17 mouse cellular contexts compared by ENCODE assay signal in genomic region chr7:49330181-49330580, GRCm38 (mm10).
A peak's percentile ranks its signal among the peaks of the same experiment; 100 is the strongest.
DNase-seq lines count a peak whose midpoint lies in the region; ATAC-seq and TF ChIP-seq lines count a peak whose summit lies in the region.
"Had no signal": no experiment of that assay in that cellular context is flagged by ENCODE, and none has a peak within 500 bp of the region (broad histone marks: within the 10 kb centered on the region; RNA-seq: fewer than 3 reads in every experiment).

No protein-coding gene starts in this region.

- TF ChIP-seq RAD21 in MEL (IDR thresholded peaks at IDR 0.05; ENCODE audit: low read depth, low read length) = no peak

- H3K4me2 ChIP-seq in forebrain, embryonic 12.5 days = no peak overlapping the region
- no peak overlapping the region for H3K4me2 ChIP-seq in limb, embryonic 15.5 days
- H3K4me2 ChIP-seq in embryonic facial prominence, embryonic 12.5 days (replicated peaks) = no peak overlapping the region
- H3K4me2 ChIP-seq: forebrain, embryonic 15.5 days; kidney, embryonic 15.5 days; liver, embryonic 13.5 days; neural tube, embryonic 13.5 days had no signal

- H3K27ac ChIP-seq in forebrain, embryonic 10.5 days = peak overlapping the region; percentile 42; the same call in 1 of the 2 replicates
- H3K27ac ChIP-seq in forebrain, embryonic 12.5 days = no peak overlapping the region
- H3K27ac ChIP-seq in limb, embryonic 15.5 days = peak overlapping the region; percentile 55; the same call in 1 of the 2 replicates
- no peak overlapping the region for H3K27ac ChIP-seq in limb, embryonic 10.5 days
- H3K27ac ChIP-seq in MEL (ENCODE audit: control insufficient read depth, low read depth, low read length) = no peak overlapping the region
- H3K27ac ChIP-seq in embryonic facial prominence, embryonic 12.5 days = peak overlapping the region; percentile 32; the same call in 1 of the 2 replicates
- H3K27ac ChIP-seq: forebrain, embryonic 15.5 days; kidney, embryonic 15.5 days; liver, embryonic 13.5 days; neural tube, embryonic 13.5 days had no signal

- no peaks in the 10 kb centered on the region for H3K36me3 ChIP-seq in forebrain, embryonic 10.5 days (replicated peaks)
- H3K36me3 ChIP-seq in forebrain, embryonic 12.5 days (replicated peaks) = no peaks in the 10 kb centered on the region
- H3K36me3 ChIP-seq in limb, embryonic 15.5 days = no peaks in the 10 kb centered on the region
- no peaks in the 10 kb centered on the region for H3K36me3 ChIP-seq in limb, embryonic 10.5 days
- peaks cover 0 to 18% of the 10 kb centered on the region in 2 experiments; a peak in 2 of 4 replicates for H3K36me3 ChIP-seq in MEL (ENCODE audit: control insufficient read depth in 1 of 2, insufficient read depth in 2 of 2, low read length in 2 of 2)
- H3K36me3 ChIP-seq in embryonic facial prominence, embryonic 12.5 days = no peaks in the 10 kb centered on the region
- H3K36me3 ChIP-seq: forebrain, embryonic 15.5 days; kidney, embryonic 15.5 days; liver, embryonic 13.5 days; neural tube, embryonic 13.5 days had no signal

- ATAC-seq in forebrain, embryonic 12.5 days (ENCODE audit: low FRiP score) = no peak
- ATAC-seq in limb, embryonic 15.5 days (ENCODE audit: insufficient number of reproducible peaks, low FRiP score, low TSS enrichment, low read depth) = no peak
- no peak for ATAC-seq in embryonic facial prominence, embryonic 12.5 days (ENCODE audit: insufficient number of reproducible peaks, insufficient read depth, low FRiP score, low TSS enrichment)
- ATAC-seq: forebrain, embryonic 15.5 days; intestine, embryonic 16.5 days; lung, postnatal 0 days; Patski had no signal

- H3K27me3 ChIP-seq in forebrain, embryonic 10.5 days (ENCODE audit: poor library complexity, severe bottlenecking) = peaks cover 9% of the 10 kb centered on the region; the same call in 1 of the 2 replicates
- no peaks in the 10 kb centered on the region for H3K27me3 ChIP-seq in forebrain, embryonic 12.5 days
- no peaks in the 10 kb centered on the region for H3K27me3 ChIP-seq in limb, embryonic 15.5 days
- H3K27me3 ChIP-seq in limb, embryonic 10.5 days (ENCODE audit: low read depth, poor library complexity, severe bottlenecking) = no peaks in the 10 kb centered on the region
- no peaks in the 10 kb centered on the region for H3K27me3 ChIP-seq in MEL (ENCODE audit: control insufficient read depth in 1 of 2, insufficient read depth in 2 of 2, low read length in 2 of 2)
- 0 out of 2 replicates have a peak, but pooled peaks cover 2% of the 10 kb centered on the region for H3K27me3 ChIP-seq in embryonic facial prominence, embryonic 12.5 days
- H3K27me3 ChIP-seq: forebrain, embryonic 15.5 days; kidney, embryonic 15.5 days; liver, embryonic 13.5 days; neural tube, embryonic 13.5 days; Patski had no signal

- no peaks in the 10 kb centered on the region for H3K9me3 ChIP-seq in forebrain, embryonic 10.5 days
- no peaks in the 10 kb centered on the region for H3K9me3 ChIP-seq in forebrain, embryonic 12.5 days
- no peaks in the 10 kb centered on the region for H3K9me3 ChIP-seq in limb, embryonic 15.5 days
- H3K9me3 ChIP-seq in limb, embryonic 10.5 days (replicated peaks) = no peaks in the 10 kb centered on the region
- no peaks in the 10 kb centered on the region for H3K9me3 ChIP-seq in MEL (replicated peaks; ENCODE audit: insufficient read depth, low read length)
- no peaks in the 10 kb centered on the region for H3K9me3 ChIP-seq in embryonic facial prominence, embryonic 12.5 days
- H3K9me3 ChIP-seq: forebrain, embryonic 15.5 days; kidney, embryonic 15.5 days; liver, embryonic 13.5 days; neural tube, embryonic 13.5 days had no signal

- H3K4me3 ChIP-seq in forebrain, embryonic 10.5 days = no peak overlapping the region
- no peak overlapping the region for H3K4me3 ChIP-seq in forebrain, embryonic 12.5 days (replicated peaks)
- no peak overlapping the region for H3K4me3 ChIP-seq in limb, embryonic 15.5 days
- H3K4me3 ChIP-seq in limb, embryonic 10.5 days = no peak overlapping the region
- no peak overlapping the region for H3K4me3 ChIP-seq in MEL (ENCODE audit: control insufficient read depth in 1 of 2, insufficient read depth in 1 of 2, low read depth in 2 of 2, low read length in 2 of 2)
- no peak overlapping the region for H3K4me3 ChIP-seq in embryonic facial prominence, embryonic 12.5 days
- H3K4me3 ChIP-seq: forebrain, embryonic 15.5 days; kidney, embryonic 15.5 days; liver, embryonic 13.5 days; neural tube, embryonic 13.5 days had no signal

- no peak for TF ChIP-seq POLR2A in MEL (IDR thresholded peaks at IDR 0.05; ENCODE audit: control insufficient read depth in 1 of 2, insufficient read depth in 1 of 2, low read depth in 1 of 2, low read length in 2 of 2, poor library complexity in 1 of 2)

- DNase-seq in forebrain, embryonic 10.5 days (ENCODE audit: extremely low spot score, low spot score) = no peak
- no peak for DNase-seq in limb, embryonic 10.5 days (ENCODE audit: low spot score)
- peak; percentile 38 for DNase-seq in MEL (ENCODE audit: low read depth, low spot score)
- no peak for DNase-seq in thymus, postnatal 25 days
- DNase-seq in gastrocnemius, adult 8-10 months (ENCODE audit: low spot score in 2 of 2) = no peak
- DNase-seq: liver, embryonic 13.5 days; right cerebral cortex, postnatal 25 days; thymus, postnatal 4 days had no signal

- peaks cover 31% of the 10 kb centered on the region for H3K4me1 ChIP-seq in forebrain, embryonic 10.5 days
- peaks cover 22% of the 10 kb centered on the region for H3K4me1 ChIP-seq in forebrain, embryonic 12.5 days
- peaks cover 32% of the 10 kb centered on the region for H3K4me1 ChIP-seq in limb, embryonic 15.5 days
- 0 out of 2 replicates have a peak, but pooled peaks cover 10% of the 10 kb centered on the region for H3K4me1 ChIP-seq in limb, embryonic 10.5 days
- peaks cover 14 to 29% of the 10 kb centered on the region in 2 experiments for H3K4me1 ChIP-seq in MEL (ENCODE audit: control insufficient read depth in 1 of 2, insufficient read depth in 2 of 2, low read length in 2 of 2)
- peaks cover 24% of the 10 kb centered on the region; the same call in 1 of the 2 replicates for H3K4me1 ChIP-seq in embryonic facial prominence, embryonic 12.5 days

- no peak; a peak in 1 of 4 replicates for TF ChIP-seq EP300 in MEL (IDR thresholded peaks at IDR 0.05; ENCODE audit: low read depth in 1 of 2, low read length in 2 of 2)

- no peaks in the 10 kb centered on the region for H3K79me2 ChIP-seq in MEL (ENCODE audit: control insufficient read depth, insufficient read depth, low read length, poor library complexity)

- no peak for TF ChIP-seq CTCF in MEL (IDR thresholded peaks at IDR 0.05 in 2 of 3, conservative IDR thresholded peaks at IDR 0.05 in 1 of 3; ENCODE audit: control insufficient read depth in 1 of 3, insufficient read depth in 1 of 3, low read depth in 2 of 3, low read length in 3 of 3, poor library complexity in 1 of 3, severe bottlenecking in 1 of 3)

- no peak overlapping the region for H3K9ac ChIP-seq in forebrain, embryonic 12.5 days
- H3K9ac ChIP-seq in limb, embryonic 15.5 days = no peak overlapping the region
- no peak overlapping the region for H3K9ac ChIP-seq in MEL (ENCODE audit: control insufficient read depth, low read depth, low read length, poor library complexity, severe bottlenecking)
- no peak overlapping the region for H3K9ac ChIP-seq in embryonic facial prominence, embryonic 12.5 days
- H3K9ac ChIP-seq: forebrain, embryonic 15.5 days; kidney, embryonic 15.5 days; liver, embryonic 13.5 days; neural tube, embryonic 13.5 days had no signal

- WGBS in forebrain, embryonic 10.5 days = 68% methylated on average over 4 of the region's 4 CpGs
- WGBS in forebrain, embryonic 12.5 days = 59% methylated on average over 4 of the region's 4 CpGs
- WGBS in limb, embryonic 15.5 days = 42% methylated on average over 4 of the region's 4 CpGs
- 46% methylated on average over 4 of the region's 4 CpGs for WGBS in limb, embryonic 10.5 days
- WGBS in embryonic facial prominence, embryonic 12.5 days = 38% methylated on average over 4 of the region's 4 CpGs

TF ChIP-seq in MEL, 35 proteins besides CTCF, POLR2A, EP300 and RAD21:
- TF ChIP-seq SIN3A (IDR thresholded peaks at IDR 0.05; ENCODE audit: low read length) = no peak
- TF ChIP-seq ZNF384 (IDR thresholded peaks at IDR 0.05; ENCODE audit: low read depth, low read length) = no peak
- TF ChIP-seq MYC (IDR thresholded peaks at IDR 0.05; ENCODE audit: low read depth, low read length) = no peak
- no peak for TF ChIP-seq UBTF (IDR thresholded peaks at IDR 0.05; ENCODE audit: borderline replicate concordance, insufficient read depth, low read depth, low read length)
- no peak for TF ChIP-seq E2F4 (IDR thresholded peaks at IDR 0.05; ENCODE audit: borderline replicate concordance, low read depth, low read length)
- no peak for TF ChIP-seq POLR2AphosphoS5 (IDR thresholded peaks at IDR 0.05; ENCODE audit: borderline replicate concordance, low read depth, low read length)
- no peak for TF ChIP-seq CHD1 (IDR thresholded peaks at IDR 0.05; ENCODE audit: low read depth, low read length)

Comparison
In these comparisons a context has a peak if more than half of its experiments do, and no peak if none do; other contexts are left out.
1. H3K27ac ChIP-seq: peak in forebrain, embryonic 10.5 days (single experiment), limb, embryonic 15.5 days (single experiment) and embryonic facial prominence, embryonic 12.5 days (single experiment); none in forebrain, embryonic 12.5 days (single experiment), limb, embryonic 10.5 days (single experiment) and MEL (single experiment).